Mouse (Mus musculus) thymus, postnatal 36 days (tissue): ENCODE results near the gene Secisbp2l.
A peak's percentile ranks its signal among the peaks of the same experiment; 100 is the strongest.

Source experiments
- DNase-seq, 2 experiments: peaks; one replicate each; pipeline ENCODE4 v3.0.0; 2022; ENCODE audit warnings: mixed read lengths in 2 of 2

The Secisbp2l gene

DNA sequence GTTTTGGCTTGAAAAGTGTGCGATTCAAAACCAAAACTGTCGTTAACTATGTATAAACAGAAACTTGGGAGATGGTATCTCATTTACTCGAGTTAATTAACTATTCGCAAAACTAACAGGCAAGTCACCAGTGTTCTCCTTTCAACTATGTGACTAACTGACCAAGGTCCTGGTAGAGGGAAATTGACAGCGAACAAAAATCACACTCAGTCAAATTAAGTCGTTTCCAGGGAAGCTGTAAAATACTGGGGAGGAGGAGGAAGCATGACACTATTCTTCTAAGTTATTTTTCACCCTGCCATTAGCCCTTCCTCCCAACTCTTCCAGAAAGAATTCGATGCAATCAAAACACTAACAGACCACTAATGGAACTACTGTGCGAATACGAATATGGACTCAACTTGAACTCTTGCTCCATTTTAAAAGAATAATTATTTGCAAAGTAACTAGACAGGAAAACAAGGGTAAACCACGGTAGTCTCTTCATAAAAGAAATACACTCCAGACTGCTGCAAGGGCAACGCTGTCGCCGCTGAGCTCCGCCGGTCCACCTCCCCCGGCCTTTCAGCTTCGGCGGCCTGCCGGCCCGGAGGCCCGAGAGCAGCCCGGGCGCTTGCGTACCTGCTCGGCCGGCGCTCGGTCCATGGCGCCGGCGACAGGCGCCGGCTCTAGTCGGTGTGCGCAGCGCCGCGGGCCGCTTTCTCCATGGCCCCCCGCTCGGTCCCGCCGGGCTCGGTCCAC lies 522 bp downstream of the Secisbp2l start:
- no peak for DNase-seq

DNA sequence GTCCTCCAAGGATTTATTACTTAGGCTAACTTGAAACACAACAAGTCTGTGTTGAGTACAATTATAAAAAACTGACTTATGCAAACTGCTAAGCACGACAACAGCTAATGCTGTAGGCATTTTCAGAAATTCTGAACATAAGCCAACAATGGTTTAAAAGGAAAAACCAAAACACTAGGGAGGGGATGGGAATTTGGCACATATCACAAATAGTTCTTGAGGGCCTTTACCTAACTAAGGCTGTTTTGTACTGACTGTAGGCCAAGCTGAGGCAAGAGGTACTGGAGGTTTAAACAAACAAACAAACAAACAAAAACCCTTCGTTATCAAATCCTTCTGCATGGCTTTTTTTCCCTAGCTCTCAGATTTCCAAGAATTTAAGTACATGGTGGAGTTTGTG lies 1.7 kb downstream of the Secisbp2l start:
- no peak for DNase-seq

DNA sequence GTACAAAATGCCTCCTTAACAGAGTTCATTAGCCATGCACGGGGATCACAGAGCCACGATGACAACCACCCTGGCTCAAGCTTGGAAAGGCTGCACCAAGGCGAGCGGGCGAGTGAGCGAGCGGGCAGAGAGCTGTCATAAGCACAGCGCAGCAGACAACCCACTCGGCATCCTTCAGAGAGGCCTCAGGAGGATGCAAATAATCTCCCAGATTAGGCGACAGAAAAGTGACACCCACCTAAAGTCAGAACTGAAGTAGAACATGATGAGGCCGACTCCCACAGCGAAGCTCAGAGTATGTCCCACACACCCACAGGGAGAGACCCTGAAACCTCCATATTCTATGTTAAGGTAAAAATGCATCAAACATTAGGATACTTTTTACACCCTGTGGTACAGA lies 4.3 kb downstream of the Secisbp2l start:
- DNase-seq, result no peak

DNA sequence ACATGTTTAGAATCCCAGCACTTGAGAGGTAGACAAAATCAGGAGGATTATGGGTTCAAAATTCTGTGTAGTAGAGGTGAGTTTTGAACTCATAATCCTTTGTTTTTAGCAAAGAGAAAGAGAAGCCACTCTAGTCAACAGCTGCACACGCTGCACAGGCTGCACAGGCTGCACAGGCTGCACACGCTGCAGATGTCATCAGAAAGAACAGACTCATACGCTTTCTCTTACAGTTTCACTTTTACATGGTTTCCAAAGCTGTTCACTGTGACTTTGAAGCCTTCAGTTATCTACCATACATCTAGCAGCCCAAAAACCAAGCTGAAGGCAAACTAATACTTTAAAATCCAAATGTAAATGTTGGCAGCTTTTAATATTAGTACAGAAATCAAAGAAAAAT lies 5.7 kb downstream of the Secisbp2l start:
- DNase-seq, result peak in 1 of 2 experiments; percentile 33

DNA sequence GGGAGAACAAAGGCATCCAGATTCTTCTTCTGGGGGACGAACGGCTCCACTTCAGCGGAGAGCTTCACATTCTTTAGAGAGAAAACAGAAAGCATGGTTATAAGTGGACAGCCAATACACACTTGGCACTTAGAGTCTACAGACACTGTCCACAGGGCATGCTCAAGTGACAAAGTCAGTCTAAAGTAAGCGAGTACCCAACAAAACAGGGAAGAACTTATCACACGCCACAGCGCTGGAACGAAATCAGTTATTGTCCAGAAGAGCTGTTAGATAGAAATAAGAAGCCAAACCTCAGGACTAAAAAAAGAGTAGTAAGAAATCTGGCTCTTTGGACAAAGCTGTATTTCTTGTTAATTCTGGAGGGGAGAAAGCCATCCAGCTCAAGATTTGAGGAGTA lies 7.0 kb downstream of the Secisbp2l start:
- no peak for DNase-seq

DNA sequence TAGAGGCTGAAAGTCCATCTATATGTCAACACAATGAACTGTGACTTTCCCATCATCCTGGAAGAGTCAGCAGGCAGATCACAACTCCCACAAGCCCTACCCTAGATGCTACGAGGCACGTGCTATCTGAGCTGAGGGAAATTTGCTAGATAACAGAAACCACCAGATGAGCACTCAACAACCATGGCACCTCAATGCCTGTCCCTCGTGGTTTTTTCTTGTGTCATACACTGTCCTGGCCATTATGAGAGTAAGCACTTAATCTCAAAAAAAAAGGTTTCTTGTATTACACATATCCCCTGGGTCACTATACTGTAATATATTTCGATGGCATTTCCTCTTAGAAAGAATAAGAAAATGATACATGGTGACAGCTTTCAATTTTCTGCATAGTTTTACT lies 7.8 kb downstream of the Secisbp2l start:
- DNase-seq, result no peak

DNA sequence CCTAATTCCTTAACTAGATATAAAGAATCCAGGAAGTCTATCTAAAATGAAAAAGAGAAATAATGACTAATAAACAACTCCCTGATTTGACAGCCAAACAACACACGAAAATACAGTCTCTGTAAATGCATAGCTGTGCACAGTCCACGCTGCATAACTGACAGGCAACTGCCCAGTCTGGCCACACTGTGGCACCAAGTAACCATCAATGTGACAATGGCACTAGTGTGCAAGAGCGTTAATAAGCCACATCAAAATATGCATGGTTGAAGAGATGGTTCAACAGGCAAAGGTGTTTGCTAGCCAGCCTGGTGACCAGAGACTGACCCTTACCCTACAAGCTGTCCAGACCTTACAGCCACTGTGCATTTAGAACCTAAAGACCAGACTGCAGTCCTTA lies 17.6 kb downstream of the Secisbp2l start:
- DNase-seq, result no peak

DNA sequence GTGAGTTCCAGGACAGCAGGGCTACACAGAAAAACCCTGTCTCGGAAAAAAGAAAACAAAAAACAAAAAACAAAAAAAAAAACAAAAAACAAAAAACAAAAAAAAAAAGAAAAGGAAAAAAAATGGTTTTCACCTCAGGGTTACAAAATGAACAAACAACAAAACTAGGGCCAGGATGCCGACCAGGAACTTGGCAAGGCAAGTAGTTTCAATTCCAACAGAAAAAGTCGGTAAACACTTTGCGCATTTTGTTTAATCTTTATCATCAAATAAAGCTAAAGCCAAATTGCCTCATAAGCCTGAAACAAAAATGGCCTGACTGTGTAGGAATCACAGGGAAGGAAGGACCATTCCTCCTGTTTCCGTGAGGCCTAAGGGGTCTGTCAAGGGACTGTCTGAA lies 18.1 kb downstream of the Secisbp2l start:
- no peak for DNase-seq

DNA sequence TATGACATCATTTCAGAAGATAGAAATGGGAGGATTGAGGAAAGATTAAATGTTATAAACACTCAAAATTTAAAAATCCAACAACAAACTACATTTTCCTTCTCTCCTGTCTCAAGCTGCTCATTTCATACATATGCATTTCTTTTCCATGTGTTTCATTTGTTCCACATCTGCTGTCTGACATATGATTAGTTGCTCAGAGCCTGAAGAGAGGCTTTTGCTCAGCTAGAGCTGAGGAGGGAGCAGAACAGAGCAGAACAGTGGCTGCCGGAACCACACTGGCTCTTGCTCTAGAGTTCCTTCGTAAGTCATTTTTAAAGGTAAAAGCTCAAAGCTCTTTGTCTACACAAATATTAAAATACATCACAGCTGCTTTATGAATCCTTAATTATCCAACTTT lies 33.3 kb downstream of the Secisbp2l start:
- no peak for DNase-seq

DNA sequence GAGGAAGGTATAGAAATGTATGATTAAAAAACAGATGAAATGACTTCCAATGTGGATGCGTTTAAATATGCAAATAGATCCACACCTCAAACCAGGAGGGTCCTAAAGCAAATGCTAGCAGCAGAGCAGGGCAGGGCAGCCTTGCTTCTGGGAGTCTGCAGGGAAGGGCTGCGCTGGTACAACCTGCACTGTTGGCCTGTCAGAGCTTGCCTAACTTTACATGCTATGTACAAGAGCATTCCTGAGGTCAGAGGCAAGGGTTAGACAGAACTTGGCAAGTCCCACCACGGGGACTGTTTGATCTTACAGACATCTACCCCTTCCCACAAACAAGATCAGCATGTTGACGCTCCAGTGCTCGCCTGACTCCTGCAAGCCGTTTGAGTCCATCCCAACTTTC lies 43.3 kb downstream of the Secisbp2l start:
- no peak for DNase-seq

DNA sequence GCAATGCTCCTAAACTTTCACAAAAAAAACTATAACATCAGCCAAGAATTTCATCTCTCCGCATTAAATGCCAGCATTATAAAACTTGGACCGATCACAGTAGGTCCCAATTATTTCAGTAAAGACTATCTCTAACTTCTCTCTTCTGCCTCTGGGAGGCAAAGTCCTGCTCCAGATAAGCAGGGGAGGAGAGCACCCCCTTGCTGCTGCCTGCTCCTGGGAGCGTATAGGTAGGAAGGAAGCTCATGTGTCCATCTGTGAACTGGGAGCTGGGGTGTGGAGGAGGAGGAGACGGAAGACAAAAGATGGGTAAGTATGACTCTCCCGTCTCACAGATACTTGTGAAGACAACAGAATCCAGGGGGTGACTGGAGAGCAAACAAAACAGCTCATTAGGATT lies 44.0 kb downstream of the Secisbp2l start:
- DNase-seq, result no peak

DNA sequence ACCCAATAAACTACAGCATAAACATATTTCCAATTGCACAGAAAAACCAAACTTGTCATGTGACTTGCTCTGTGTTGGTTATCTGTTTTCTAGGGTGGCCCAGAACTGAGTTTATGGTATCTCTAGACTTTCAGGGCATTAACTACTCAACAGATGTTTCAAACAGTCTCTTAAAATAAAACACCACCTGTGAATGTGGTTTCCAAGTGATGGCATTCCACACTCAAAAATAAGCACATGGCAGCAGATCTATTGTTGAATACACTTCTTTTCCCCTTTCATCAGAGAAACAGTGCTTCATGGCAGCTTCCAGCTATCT lies 46.7 kb downstream of the Secisbp2l start:
- no peak for DNase-seq

DNA sequence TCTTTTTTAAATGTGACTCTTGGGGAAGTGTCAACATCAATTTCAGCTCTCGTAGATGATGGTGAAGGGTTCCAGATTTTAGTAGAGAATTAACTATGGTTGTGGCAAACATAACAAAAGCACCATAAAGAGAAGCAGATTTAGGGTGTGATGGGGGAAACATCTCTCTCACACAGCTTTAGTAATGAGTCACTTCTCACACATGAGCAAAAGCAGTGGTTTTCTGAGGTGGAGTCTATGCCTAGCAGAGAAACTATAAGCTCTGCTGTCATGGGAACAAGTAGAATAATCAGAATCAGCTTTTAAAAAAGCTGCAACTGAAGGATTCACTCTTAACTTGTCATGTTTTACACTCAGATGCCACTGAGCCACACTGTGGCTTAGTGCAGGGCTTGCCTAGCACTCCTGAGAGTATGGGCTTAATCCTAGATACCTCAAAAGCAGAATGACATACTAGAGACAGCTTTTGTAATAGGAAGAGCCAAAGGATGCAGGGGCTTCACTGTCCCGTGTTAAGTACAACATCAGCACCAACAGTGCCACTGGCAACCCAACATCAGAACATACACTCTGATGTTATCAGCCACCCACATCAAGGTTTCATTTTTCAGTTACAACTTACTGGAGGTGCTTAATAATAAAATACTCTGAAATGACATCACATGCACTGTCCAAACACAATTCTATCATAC lies 47.2 kb downstream of the Secisbp2l start:
- no peak for DNase-seq

DNA sequence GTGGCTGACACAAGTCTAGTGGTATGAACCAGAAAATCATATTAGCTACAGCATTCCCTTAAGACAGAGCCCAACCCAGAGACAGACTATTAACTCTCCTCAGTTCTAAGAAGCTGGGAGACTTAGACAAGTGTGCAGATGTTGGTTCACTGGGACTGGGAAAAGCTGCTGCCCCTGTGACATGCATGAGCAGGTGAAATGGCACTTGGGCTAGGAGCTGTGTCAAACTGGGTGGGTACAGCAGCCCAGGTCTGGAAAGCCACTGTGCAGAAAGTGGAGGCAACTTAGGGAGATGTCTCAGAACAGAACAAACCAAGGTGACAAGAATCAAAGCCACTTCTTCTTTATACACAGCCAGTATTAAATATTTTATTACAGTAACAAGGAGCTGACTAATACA lies 47.9 kb downstream of the Secisbp2l start:
- no peak for DNase-seq

DNA sequence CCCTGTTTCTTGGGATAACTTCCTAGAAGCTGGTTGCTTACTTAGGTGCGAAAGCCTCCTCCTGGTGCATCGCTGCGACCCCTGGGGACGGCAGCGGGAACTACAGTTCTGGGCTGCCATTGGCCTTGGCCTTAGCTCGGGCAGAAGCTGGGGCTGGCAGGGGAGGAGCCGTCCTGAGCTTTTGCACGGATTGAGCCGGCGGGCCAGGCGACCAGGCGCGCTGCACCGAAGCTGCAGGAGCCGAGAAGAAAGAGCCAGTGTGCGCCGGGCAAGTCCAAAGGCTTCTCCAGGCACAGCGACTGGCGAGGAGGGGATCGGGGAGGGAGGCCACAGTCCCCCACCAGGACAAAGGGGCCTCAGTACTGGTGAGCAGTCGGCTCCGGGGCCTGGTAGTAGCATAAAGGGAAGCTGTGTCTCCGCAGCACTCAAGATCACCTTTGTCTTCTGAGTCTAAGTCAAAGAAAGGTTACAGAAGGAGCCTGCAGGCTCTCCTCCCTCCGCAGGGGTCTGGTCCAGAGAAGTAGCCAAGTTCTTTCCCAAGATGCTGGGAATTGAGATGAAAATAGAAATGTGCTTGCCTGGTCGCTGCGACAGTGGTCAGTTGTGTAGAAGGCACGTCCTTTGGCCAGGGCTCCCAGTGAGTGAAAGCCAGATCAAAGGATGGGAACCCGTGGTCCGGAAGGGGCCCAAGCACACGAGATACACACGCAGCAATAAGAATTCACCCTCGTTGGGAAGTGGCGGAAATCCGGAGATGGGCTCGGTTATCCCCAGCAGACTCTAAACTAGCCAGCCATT lies 50.7 kb downstream of the Secisbp2l start:
- DNase-seq, result peak; percentile 86 to 90

DNA sequence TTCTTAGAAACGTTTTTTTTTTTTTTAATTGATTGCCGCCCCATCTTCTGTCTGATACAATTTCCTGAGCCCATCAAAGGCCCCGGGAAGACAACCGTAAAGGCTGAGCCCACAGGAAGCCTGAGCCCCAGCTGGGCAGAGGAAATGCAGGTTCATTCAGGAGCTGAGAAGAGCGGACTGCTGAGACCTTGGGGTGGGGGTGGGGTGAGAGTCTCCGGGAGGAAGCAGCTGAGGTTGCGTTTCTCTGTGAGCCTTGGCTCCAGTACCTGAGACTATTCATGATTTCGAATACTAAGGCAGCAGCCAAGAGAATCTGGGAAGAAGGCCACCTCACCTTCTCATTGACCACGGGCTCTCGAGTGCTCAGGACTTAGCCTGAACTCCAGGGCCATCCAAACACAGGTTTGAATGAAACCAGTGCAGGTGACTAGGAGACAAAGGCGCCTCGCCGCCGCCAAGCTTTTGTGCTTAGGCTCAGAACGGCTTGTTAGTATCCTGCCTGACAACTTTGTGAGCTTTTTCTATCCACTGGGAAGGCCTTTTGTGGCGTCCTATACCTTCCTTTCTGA lies 58.0 kb downstream of the Secisbp2l start:
- DNase-seq, result peak; percentile 42 to 62

DNA sequence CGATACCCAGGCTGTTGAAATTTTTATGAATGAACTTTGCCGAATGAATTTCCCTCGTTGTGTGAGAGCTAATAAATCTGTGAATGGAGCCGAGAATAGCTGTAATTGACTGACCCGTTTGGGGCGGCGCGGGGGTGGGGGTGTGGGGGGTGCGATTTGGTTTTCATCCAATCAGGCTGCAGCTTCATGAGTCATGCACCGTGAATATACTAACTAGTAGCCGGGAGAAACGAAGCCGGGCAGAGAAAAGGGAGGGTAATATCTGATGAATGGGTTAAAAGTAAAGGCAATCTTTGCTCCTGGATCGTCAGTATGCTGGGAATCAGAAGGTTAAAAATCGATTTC lies 58.6 kb downstream of the Secisbp2l start, which contains the start of gene Shc4:
Gene Shc4, minus strand, starts transcription at position 63 of the 345 bp plus-strand sequence.
- no peak for DNase-seq

DNA sequence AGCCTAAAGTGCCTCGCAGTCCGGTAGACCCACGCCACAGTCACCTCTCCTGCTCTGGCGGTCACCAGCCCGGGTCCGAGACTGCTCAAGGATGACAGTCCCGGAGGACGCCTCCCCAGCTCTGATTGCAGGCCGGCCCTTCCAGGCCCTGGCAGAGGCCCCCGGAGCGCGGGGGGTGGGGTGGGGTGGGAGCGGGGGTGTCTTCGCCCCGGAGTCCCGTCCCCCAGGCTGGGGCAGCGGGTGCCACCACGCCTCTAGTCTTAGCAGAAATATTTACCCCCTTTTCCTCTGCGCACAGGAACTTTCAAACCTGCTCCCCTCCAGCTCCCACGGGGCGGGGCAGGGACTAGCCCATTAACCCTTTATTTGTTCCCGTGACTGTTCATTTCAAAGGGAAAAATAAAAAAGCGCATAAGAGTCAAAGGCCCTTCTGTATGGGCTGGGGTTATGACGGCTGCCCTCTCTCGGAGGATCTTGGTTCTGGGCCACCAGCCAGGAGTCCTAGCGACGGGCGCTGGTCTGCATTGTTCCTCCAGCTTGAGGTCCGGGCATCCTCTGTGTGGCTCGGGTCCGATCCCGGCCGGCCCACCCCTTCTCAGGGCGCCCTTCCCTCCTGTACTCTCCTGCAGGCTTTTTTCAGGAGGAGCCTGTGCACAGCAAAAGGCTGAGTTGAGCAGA lies 59.1 kb downstream of the Secisbp2l start:
- DNase-seq, result peak; percentile 31 to 47

DNA sequence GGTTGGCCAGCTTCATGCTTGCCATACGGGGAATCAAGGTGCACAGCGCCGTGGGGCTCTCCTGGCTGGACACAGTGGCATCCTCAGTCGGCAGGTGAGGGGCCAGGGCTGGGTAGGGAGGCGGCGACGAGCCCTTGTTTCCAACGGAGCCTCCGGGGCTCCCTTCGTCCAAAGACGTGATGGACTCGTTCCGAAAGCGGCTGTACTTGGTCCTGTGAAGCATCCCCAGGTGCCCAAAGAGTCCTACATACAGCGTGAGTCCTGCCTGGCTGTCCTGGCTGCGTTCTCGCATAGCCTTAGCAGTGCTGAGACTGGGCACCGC lies 59.6 kb downstream of the Secisbp2l start:
- DNase-seq, result no peak

DNA sequence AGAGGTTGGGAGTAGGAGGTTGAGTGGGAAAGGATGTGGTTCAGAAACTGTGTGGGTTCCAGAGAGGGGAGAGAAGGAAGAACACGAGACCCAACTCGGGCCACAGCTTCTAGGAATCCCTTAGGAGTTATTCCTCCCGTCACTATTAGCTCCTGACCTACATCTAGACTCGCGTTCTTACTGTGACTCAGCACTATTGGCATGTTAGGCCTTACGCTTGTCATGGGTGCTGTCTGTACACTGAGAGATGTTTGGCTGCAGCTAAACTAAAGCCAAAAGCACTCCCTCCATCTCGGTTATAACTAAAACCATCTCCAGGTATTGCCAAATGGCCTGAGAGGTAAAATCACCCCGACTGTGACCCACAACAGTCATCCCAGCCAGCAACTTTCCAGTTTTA lies 66.1 kb downstream of the Secisbp2l start:
- no peak for DNase-seq

DNA sequence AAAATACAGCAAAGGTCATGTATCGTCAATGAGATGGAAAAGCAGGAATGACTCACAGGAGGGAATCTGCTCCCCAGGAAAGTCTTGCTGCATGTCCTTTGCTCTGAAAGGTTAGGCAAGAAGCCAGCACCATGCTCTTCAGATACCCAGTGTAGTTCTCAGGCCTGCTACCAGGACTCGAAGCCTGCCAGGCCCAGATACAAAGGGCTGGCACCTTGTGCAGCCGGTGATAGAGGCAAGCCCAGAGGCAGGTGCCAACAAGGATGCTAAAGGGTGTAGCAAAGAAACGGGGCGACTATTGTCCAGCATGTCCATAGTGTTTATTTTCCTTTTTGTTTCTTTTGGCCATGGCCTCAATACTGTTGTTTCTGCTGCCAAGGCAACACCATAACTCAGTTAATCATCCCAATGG lies 76.2 kb downstream of the Secisbp2l start:
- DNase-seq, result no peak

DNA sequence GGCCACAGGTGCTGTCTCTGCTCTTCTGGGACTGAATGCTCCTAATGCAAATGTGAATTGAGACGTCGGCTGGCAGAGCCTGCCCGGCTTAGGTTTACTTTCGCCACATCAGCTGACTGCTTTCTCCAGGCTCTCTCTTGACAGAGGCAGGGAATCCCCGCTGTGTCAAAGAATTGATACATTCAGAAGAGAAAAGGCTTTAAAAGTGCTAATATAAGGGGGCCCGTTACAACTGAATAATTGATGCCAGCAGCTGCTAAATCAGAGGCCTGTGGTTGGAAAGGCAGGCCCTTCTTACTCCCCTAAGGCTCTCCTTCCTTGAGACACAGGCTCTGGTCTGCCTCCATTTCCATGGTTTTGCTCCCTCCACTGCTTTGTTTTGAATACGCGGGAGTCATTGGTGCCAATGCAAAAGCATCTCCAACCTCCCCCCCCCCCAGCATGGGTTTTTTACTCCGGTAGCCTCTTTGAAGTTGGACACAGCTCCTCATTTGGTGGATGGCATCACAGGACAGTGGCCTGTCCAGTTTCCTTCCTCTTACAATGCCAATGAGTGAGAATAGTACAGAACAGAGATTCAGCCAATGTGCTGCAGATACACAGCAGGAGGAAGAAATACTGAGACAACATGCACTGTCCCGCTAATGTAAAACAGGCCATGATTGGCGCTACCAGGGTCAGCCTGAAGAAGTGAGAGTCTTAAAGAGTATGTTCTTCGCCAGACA lies 77.6 kb downstream of the Secisbp2l start:
- no peak for DNase-seq

DNA sequence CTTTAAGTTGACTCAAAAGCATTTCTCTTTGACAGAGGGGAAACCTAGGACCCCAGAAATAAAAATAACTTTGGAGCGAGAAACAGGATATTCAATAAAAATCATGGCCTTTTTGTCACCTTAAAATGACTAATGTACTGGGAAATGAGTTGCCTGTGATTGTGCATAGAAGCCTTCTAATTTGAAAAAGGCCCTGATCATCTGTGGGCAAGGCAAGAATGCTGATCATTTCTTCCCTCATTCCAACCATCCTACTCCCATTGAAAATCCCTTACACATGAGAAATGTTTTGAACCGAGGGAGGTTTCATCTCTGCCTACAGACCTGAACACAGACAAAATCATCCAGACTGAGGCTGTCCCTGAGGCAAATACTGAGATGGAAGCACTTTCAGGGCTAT lies 79.8 kb downstream of the Secisbp2l start:
- DNase-seq, result no peak
